Mouse (Mus musculus): ENCODE data around the gene Pitpnm1. TPM values are rescaled to one million over a fixed set of nuclear protein-coding genes. Genes with fewer than 3 reads are reported as not detected.

Pitpnm1 gene
- total and polyA plus RNA-seq, 3 experiments, result 25.3 to 51.2 TPM; not detected in 1

- TF ChIP-seq JUND (IDR thresholded peaks at IDR 0.05; ENCODE audit: low read depth, low read length) (no peak), USF2 (IDR thresholded peaks at IDR 0.05; ENCODE audit: borderline replicate concordance in 1 of 2, insufficient read depth in 1 of 2, low read depth in 1 of 2, low read length in 2 of 2) (no peak), RAD21 (IDR thresholded peaks at IDR 0.05; ENCODE audit: low read depth, low read length) (no peak), SIN3A (IDR thresholded peaks at IDR 0.05; ENCODE audit: low read length) (no peak), KAT2A (conservative IDR thresholded peaks at IDR 0.05; ENCODE audit: low read depth, low read length) (no peak), POLR2AphosphoS5 (IDR thresholded peaks at IDR 0.05; ENCODE audit: borderline replicate concordance, low read depth, low read length) (no peak), ELF1 (IDR thresholded peaks at IDR 0.05; ENCODE audit: low read depth, low read length) (no peak), ETS1 (IDR thresholded peaks at IDR 0.05; ENCODE audit: low read depth, low read length) (no peak), CTCF (IDR thresholded peaks at IDR 0.05 in 2 of 3, conservative IDR thresholded peaks at IDR 0.05 in 1 of 3; ENCODE audit: control insufficient read depth in 1 of 3, insufficient read depth in 1 of 3, low read depth in 2 of 3, low read length in 3 of 3, poor library complexity in 1 of 3, severe bottlenecking in 1 of 3) (no peak), HCFC1 (IDR thresholded peaks at IDR 0.05; ENCODE audit: low read depth, low read length) (no peak), TAL1 (IDR thresholded peaks at IDR 0.05; ENCODE audit: low read length) (no peak), CHD2 (IDR thresholded peaks at IDR 0.05; ENCODE audit: low read length) (no peak), USF1 (IDR thresholded peaks at IDR 0.05; ENCODE audit: low read depth, low read length) (no peak), NRF1 (IDR thresholded peaks at IDR 0.05; ENCODE audit: insufficient read depth, low read depth, low read length, poor library complexity, severe bottlenecking) (no peak), GABPA (IDR thresholded peaks at IDR 0.05; ENCODE audit: low read depth, low read length) (no peak), MXI1 (IDR thresholded peaks at IDR 0.05; ENCODE audit: low read depth, low read length) (no peak), TBP (IDR thresholded peaks at IDR 0.05; ENCODE audit: low read depth, low read length) (no peak)
- H3K4me3 ChIP-seq (ENCODE audit: control insufficient read depth in 1 of 2, insufficient read depth in 1 of 2, low read depth in 2 of 2, low read length in 2 of 2), result no peak overlapping the region
- no peak overlapping the region for H3K27ac ChIP-seq (ENCODE audit: control insufficient read depth, low read depth, low read length)
- no peak overlapping the region for H3K9ac ChIP-seq (ENCODE audit: control insufficient read depth, low read depth, low read length, poor library complexity, severe bottlenecking)
- DNase-seq (ENCODE audit: low read depth, low spot score), result no peak
- H3K27me3 ChIP-seq (ENCODE audit: control insufficient read depth in 1 of 2, insufficient read depth in 2 of 2, low read length in 2 of 2), result no peaks in the 10 kb centered on the region
- H3K79me2 ChIP-seq (ENCODE audit: control insufficient read depth, insufficient read depth, low read length, poor library complexity), result peaks cover 11% of the 10 kb centered on the region
- no peaks in the 10 kb centered on the region for H3K9me3 ChIP-seq (replicated peaks; ENCODE audit: insufficient read depth, low read length)
- peaks cover 9 to 18% of the 10 kb centered on the region in 2 experiments; a peak in 3 of 4 replicates for H3K4me1 ChIP-seq (ENCODE audit: control insufficient read depth in 1 of 2, insufficient read depth in 2 of 2, low read length in 2 of 2)
- H3K36me3 ChIP-seq (ENCODE audit: control insufficient read depth in 1 of 2, insufficient read depth in 2 of 2, low read length in 2 of 2), result peaks cover 1 to 5% of the 10 kb centered on the region in 2 experiments; a peak in 2 of 4 replicates
These were observed 50.1 kb downstream of the Pitpnm1 start for GRCm38 (mm10) chr19:4149764-4150461.
